Mouse (Mus musculus) ES-E14 (cell line): ENCODE data around the gene Dpp9. TPM values are rescaled to one million over a fixed set of nuclear protein-coding genes. Genes with fewer than 3 reads are reported as not detected.

Experiments
- DNase-seq: peaks from one replicate; pipeline ENCODE4 v3.0.0-alpha.2; 2013; ENCODE audit warnings: low read depth, low spot score
- H3K27ac ChIP-seq: 2 replicates; pipeline ENCODE4 v1.5.1; 2012; ENCODE audit warnings: low read depth, mild to moderate bottlenecking, low read length, moderate library complexity, mixed read lengths; ENCODE audit not compliant: poor library complexity, insufficient read depth, severe bottlenecking
- H3K36me3 ChIP-seq: 2 replicates; pipeline ENCODE4 v1.6.1; 2012; ENCODE audit warnings: mild to moderate bottlenecking, low read length, moderate library complexity, mixed read lengths; ENCODE audit not compliant: control insufficient read depth, poor library complexity, insufficient read depth, severe bottlenecking
- H3K4me1 ChIP-seq, 2 experiments: fragments of 150-350 bp in 1 of 2; sonication (generic) in 1 of 2; 2 replicates each; pipeline ENCODE4 v1.6.1; 2012; ENCODE audit warnings: low read length in 2 of 2, mild to moderate bottlenecking in 1 of 2, mixed read lengths in 1 of 2; ENCODE audit not compliant: control insufficient read depth in 2 of 2, insufficient read depth in 2 of 2, poor library complexity in 1 of 2
- H3K4me3 ChIP-seq, 2 experiments: fragments of 150-350 bp in 1 of 2; sonication (generic) in 1 of 2; 2 replicates each; pipeline ENCODE4 v1.5.1; 2012; ENCODE audit warnings: low read length in 2 of 2, low read depth in 1 of 2, mild to moderate bottlenecking in 1 of 2, mixed read lengths in 1 of 2; ENCODE audit not compliant: insufficient read depth in 1 of 2, poor library complexity in 1 of 2, severe bottlenecking in 1 of 2
- H3K9ac ChIP-seq: 2 replicates; pipeline ENCODE4 v1.6.1; 2012; ENCODE audit warnings: low read depth, mild to moderate bottlenecking, low read length, mixed read lengths; ENCODE audit not compliant: poor library complexity, insufficient read depth, severe bottlenecking
- H3K9me3 ChIP-seq: fragments of 150-350 bp; sonication (generic); 2 replicates; pipeline ENCODE4 v1.6.1; 2012; ENCODE audit warnings: low read depth, mild to moderate bottlenecking, low read length; ENCODE audit not compliant: control insufficient read depth, insufficient read depth
- CHD2 ChIP-seq: IDR thresholded peaks from 2 replicates; pipeline ENCODE4 v1.6.1; 2014; ENCODE audit warnings: mild to moderate bottlenecking, low read depth, low read length, inconsistent platforms
- HCFC1 ChIP-seq: IDR thresholded peaks from 2 replicates; pipeline ENCODE4 v1.6.1; 2012; ENCODE audit warnings: low read length, inconsistent platforms, borderline replicate concordance; ENCODE audit not compliant: insufficient read depth
- MAFK ChIP-seq: IDR thresholded peaks from 2 replicates; pipeline ENCODE4 v1.6.1; 2014; ENCODE audit warnings: mild to moderate bottlenecking, low read depth, low read length, inconsistent platforms; ENCODE audit not compliant: insufficient read depth
- ZC3H11A ChIP-seq: IDR thresholded peaks from 2 replicates; pipeline ENCODE4 v1.6.1; 2012; ENCODE audit warnings: low read depth, mild to moderate bottlenecking, inconsistent platforms, low read length, borderline replicate concordance
- ZNF384 ChIP-seq: IDR thresholded peaks from 2 replicates; pipeline ENCODE4 v1.6.1; 2012; ENCODE audit warnings: low read depth, low read length, inconsistent platforms
- in situ Hi-C, 2 experiments: fragments of 600-800 bp; cut with MboI; formaldehyde crosslinking; loops; one replicate each; pipeline ENCODE4 v1.15.1; 2025; ENCODE audit warnings: low sequenced_read_pairs in 2 of 2, inconsistent platforms in 1 of 2; ENCODE audit not compliant: unreplicated experiment in 2 of 2
- total RNA-seq: library from RNA; depleted of rRNA; stranded (reverse); fragments of 300-350 nt; gene quantifications from 2 replicates; pipeline ENCODE4 v1.2.3, GENCODE M21; 2012

Dpp9 gene
- total RNA-seq, 1 experiment = 27.4 TPM

GRCm38 (mm10) chr17:56185281-56186141, 33.2 kb downstream of the Dpp9 start:
- no peak overlapping the region for H3K9ac ChIP-seq
- no peak overlapping the region for H3K4me3 ChIP-seq
- peaks cover 20% of the 10 kb centered on the region; the same call in 1 of the 2 replicates for H3K36me3 ChIP-seq
- TF ChIP-seq ZNF384 = peak; percentile 95
- TF ChIP-seq MAFK = no peak
- no peak for TF ChIP-seq CHD2
- no peak for TF ChIP-seq ZC3H11A
- TF ChIP-seq HCFC1 = no peak
- H3K4me1 ChIP-seq = peaks cover 3 to 5% of the 10 kb centered on the region in 2 experiments; a peak in 2 of 4 replicates
- no peak for DNase-seq
- no peak overlapping the region for H3K27ac ChIP-seq
- no peaks in the 10 kb centered on the region for H3K9me3 ChIP-seq
- in situ Hi-C loops = no loop called here

GRCm38 (mm10) chr17:56183658-56184103, 35.0 kb downstream of the Dpp9 start, which contains the start of gene Mydgf:
Mydgf (minus strand) TSS chr17:56183920.
- H3K9ac ChIP-seq = peak within 1 kb of the TSS; percentile 85
- H3K4me3 ChIP-seq = peak within 1 kb of the TSS; percentile 83 to 91
- no peak for TF ChIP-seq ZC3H11A
- peak; percentile 75 for TF ChIP-seq HCFC1
- DNase-seq = peak; percentile 87
- peak within 1 kb of the TSS; percentile 12; the same call in 1 of the 2 replicates for H3K27ac ChIP-seq
- H3K36me3 ChIP-seq = peaks cover 22% of the 10 kb centered on the region; the same call in 1 of the 2 replicates
- H3K9me3 ChIP-seq = no peaks in the 10 kb centered on the region
- in situ Hi-C loops = no loop called here
- peaks cover 3 to 5% of the 10 kb centered on the region in 2 experiments; a peak in 2 of 4 replicates for H3K4me1 ChIP-seq

- H3K27ac ChIP-seq = peak overlapping the region; percentile 12; the same call in 1 of the 2 replicates
- no peak for DNase-seq
Observed at GRCm38 (mm10) chr17:56182975-56183657, 35.6 kb downstream of the Dpp9 start.

GRCm38 (mm10) chr17:56175416-56175815, 43.3 kb downstream of the Dpp9 start:
- H3K27ac ChIP-seq = no peak overlapping the region
- H3K4me1 ChIP-seq = peaks cover 0 to 5% of the 10 kb centered on the region in 2 experiments; a peak in 1 of 4 replicates
- no peaks in the 10 kb centered on the region for H3K9me3 ChIP-seq
- H3K4me3 ChIP-seq = no peak overlapping the region
- no peak overlapping the region for H3K9ac ChIP-seq
- no peak for DNase-seq
- no peak for TF ChIP-seq CHD2
- no peak for TF ChIP-seq ZNF384
- TF ChIP-seq MAFK = no peak
- no peak for TF ChIP-seq HCFC1
- TF ChIP-seq ZC3H11A = no peak
- peaks cover 23% of the 10 kb centered on the region for H3K36me3 ChIP-seq
- in situ Hi-C loops = no loop called here

More at GRCm38 (mm10) chr17:56182975-56183657, 35.6 kb downstream of the Dpp9 start:
- Histone ChIP-seq H3K9me3 (no peaks in the 10 kb centered on the region), H3K9ac (peak overlapping the region; percentile 85), H3K36me3 (peaks cover 22% of the 10 kb centered on the region), H3K4me1 (peaks cover 3 to 5% of the 10 kb centered on the region in 2 experiments; a peak in 2 of 4 replicates), H3K4me3 (peak overlapping the region; percentile 83 to 91)
- in situ Hi-C loops = no loop called here
- no peak for TF ChIP-seq MAFK
- TF ChIP-seq CHD2 = no peak
- TF ChIP-seq ZNF384 = no peak
- no peak for TF ChIP-seq HCFC1
- TF ChIP-seq ZC3H11A = no peak
